Mouse (Mus musculus): ENCODE measurements around the gene Il2ra.

DNA sequence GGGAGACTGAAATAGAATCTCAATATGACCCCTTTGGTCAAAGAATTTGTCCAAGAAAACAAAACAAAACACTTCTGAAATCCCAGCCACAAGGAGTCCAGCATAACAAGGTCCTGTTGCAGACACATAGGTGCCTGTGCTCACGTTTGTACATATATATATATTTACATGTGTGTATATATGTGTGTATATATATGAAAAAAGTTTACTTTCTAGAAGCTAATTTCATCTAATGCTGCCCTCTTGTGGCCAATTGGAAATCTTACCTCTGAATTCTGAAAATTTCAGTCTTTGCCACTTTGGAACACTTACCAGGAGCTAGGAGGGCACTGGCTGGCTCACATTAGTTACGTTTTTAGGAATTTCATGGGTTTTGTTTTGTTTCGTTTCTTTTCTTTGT lies 44.8 kb downstream of the Il2ra start:
- TF ChIP-seq CTCF (IDR thresholded peaks at IDR 0.05; ENCODE audit: borderline replicate concordance, insufficient read depth, low read depth, low read length) (no peak), POLR2A (IDR thresholded peaks at IDR 0.05; ENCODE audit: borderline replicate concordance, insufficient read depth, low read length) (no peak)
